Mouse (Mus musculus) kidney, adult 2 months (tissue): ENCODE data around the gene Capza3. TPM values are rescaled to one million over a fixed set of nuclear protein-coding genes. Genes with fewer than 3 reads are reported as not detected.

ENCODE experiments used
- DNase-seq: peaks from one replicate; pipeline ENCODE4 v3.0.0; 2021
- H3K27ac ChIP-seq: fragments of 200-500 bp; 2 replicates; pipeline ENCODE4 v1.5.1; 2012; ENCODE audit warnings: low read depth, low read length, control low read depth, inconsistent platforms; ENCODE audit not compliant: insufficient read depth
- H3K27me3 ChIP-seq: fragments of 200-500 bp; replicated peaks from 2 replicates; pipeline ENCODE4 v1.6.1; 2012; ENCODE audit warnings: mild to moderate bottlenecking, moderate library complexity, low read length, inconsistent platforms; ENCODE audit not compliant: control insufficient read depth, insufficient read depth
- H3K36me3 ChIP-seq: fragments of 200-500 bp; 2 replicates; pipeline ENCODE4 v1.6.1; 2012; ENCODE audit warnings: mild to moderate bottlenecking, moderate library complexity, low read length, inconsistent platforms; ENCODE audit not compliant: control insufficient read depth, insufficient read depth
- H3K4me1 ChIP-seq: fragments of 200-500 bp; 2 replicates; pipeline ENCODE4 v1.6.1; 2011; ENCODE audit warnings: low read length; ENCODE audit not compliant: control insufficient read depth, insufficient read depth
- H3K4me3 ChIP-seq: fragments of 200-500 bp; 2 replicates; pipeline ENCODE4 v1.5.1; 2011; ENCODE audit warnings: mild to moderate bottlenecking, low read depth, low read length, control low read depth; ENCODE audit not compliant: insufficient read depth
- CTCF ChIP-seq: fragments of 200-500 bp; conservative IDR thresholded peaks from 2 replicates; pipeline ENCODE4 v1.5.1; 2011; ENCODE audit warnings: low read depth, mild to moderate bottlenecking, control low read depth, low read length, moderate library complexity, mixed read lengths; ENCODE audit not compliant: insufficient read depth, insufficient read length
- POLR2A ChIP-seq: fragments of 200-500 bp; IDR thresholded peaks from one replicate; pipeline ENCODE4 v1.6.1; 2011; ENCODE audit warnings: low read depth, low read length, control low read depth
- WGBS: fragments of 180-500 bp; shearing (Covaris S2); methylation state at CpG from one replicate; pipeline ENCODE4 v1.1.7; 2018; 5-methylcytosine and 5-hydroxymethylcytosine counted together
- polyA plus RNA-seq: library from polyadenylated mRNA; depleted of rRNA; stranded (reverse); fragments of >200 nt; gene quantifications from 2 replicates; pipeline ENCODE4 v1.2.3, GENCODE M21; 2012; rRNA removed

The Capza3 gene
- polyA plus RNA-seq: 0.07 TPM in 1 of 2 replicates, not detected in the other

GRCm38 (mm10) chr6:140040952-140041351, at the start of gene Capza3:
Capza3 (plus strand) TSS chr6:140041252.
- no peak within 1 kb of the TSS for H3K27ac ChIP-seq
- no peaks in the 10 kb centered on the region for H3K27me3 ChIP-seq
- H3K4me3 ChIP-seq: no peak within 1 kb of the TSS
- no peaks in the 10 kb centered on the region for H3K36me3 ChIP-seq
- WGBS: 98% methylated on average over 7 of the region's 7 CpGs
- no peaks in the 10 kb centered on the region for H3K4me1 ChIP-seq
- TF ChIP-seq CTCF (no peak), POLR2A (no peak)
- DNase-seq: no peak

GRCm38 (mm10) chr6:140005181-140005580, 35.9 kb upstream of the Capza3 start:
- Histone ChIP-seq H3K27me3 (no peaks in the 10 kb centered on the region), H3K36me3 (no peaks in the 10 kb centered on the region), H3K4me1 (no peaks in the 10 kb centered on the region), H3K4me3 (no peak overlapping the region), H3K27ac (no peak overlapping the region)
- WGBS: 82% methylated on average over 3 of the region's 3 CpGs
- no peak for DNase-seq
- TF ChIP-seq CTCF (0 out of 2 replicates have a peak, but pooled peaks have one; percentile 14), POLR2A (no peak)

- Histone ChIP-seq H3K4me3 (no peak overlapping the region), H3K4me1 (no peaks in the 10 kb centered on the region), H3K27ac (no peak overlapping the region), H3K27me3 (no peaks in the 10 kb centered on the region), H3K36me3 (no peaks in the 10 kb centered on the region)
- no peak for DNase-seq
- 85% methylated on average over 7 of the region's 7 CpGs for WGBS
- TF ChIP-seq CTCF: no peak
Observed at GRCm38 (mm10) chr6:140024404-140024803, 16.6 kb upstream of the Capza3 start.

- Histone ChIP-seq H3K27me3 (no peaks in the 10 kb centered on the region), H3K27ac (no peak within 1 kb of the TSS), H3K36me3 (no peaks in the 10 kb centered on the region), H3K4me1 (no peaks in the 10 kb centered on the region), H3K4me3 (no peak within 1 kb of the TSS)
- TF ChIP-seq POLR2A (no peak), CTCF (no peak)
- no peak for DNase-seq
- 83% methylated on average over 5 of the region's 5 CpGs for whole genome bisulfite sequencing
Observed at GRCm38 (mm10) chr6:140041357-140041756, 305 bp downstream of the Capza3 start, which contains the start of gene Plcz1. Plcz1 (minus strand) TSS chr6:140041457.

DNA sequence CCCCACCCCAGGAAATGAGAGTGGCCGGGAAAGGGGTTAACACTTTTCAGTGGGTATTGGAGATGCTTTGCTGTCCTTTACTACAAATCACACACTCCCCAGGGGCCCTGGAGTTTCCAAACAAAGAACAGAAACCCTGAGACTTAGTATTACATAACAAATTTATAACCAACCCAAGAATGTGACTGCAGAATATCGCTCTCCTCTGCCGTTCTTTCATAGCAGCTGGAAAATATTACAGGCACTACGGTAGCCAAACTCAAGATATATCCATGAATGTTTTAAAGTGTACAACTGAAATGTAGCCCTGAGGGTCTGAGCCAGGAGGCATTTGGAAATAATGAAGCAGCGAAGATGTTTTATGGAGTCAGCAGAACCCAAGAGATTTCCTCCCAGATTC, 10.4 kb downstream of the Capza3 start:
- no peaks in the 10 kb centered on the region for H3K27me3 ChIP-seq
- no peaks in the 10 kb centered on the region for H3K36me3 ChIP-seq
- H3K27ac ChIP-seq: no peak overlapping the region
- peak; percentile 24 for DNase-seq
- no peaks in the 10 kb centered on the region for H3K4me1 ChIP-seq
- TF ChIP-seq POLR2A: no peak
- no peak for TF ChIP-seq CTCF
- H3K4me3 ChIP-seq: no peak overlapping the region
- 63% methylated on average over 5 of the region's 5 CpGs for WGBS

- DNase-seq: no peak
Observed at GRCm38 (mm10) chr6:140054271-140054928, 13.3 kb downstream of the Capza3 start.

DNA sequence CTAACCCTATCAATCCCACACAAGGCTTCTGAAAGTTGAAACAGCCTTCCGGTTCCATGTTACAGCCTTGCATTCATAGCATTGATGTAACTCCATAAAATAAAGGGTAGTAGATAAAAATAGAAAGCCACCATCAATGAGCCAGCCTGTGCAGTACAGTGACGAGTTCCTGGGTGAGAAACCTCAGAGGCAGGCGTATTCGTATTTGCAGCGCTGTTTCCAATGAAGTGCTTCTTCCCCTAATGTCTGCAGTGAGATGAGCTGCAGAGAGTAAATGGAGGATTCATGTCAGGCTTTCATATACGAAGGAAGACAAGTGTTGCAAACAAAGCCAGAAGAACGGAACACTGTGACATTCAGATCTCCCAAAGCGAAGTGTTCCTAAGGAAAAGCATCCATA, 28.1 kb downstream of the Capza3 start:
- no peaks in the 10 kb centered on the region for H3K4me1 ChIP-seq
- no peak overlapping the region for H3K4me3 ChIP-seq
- TF ChIP-seq POLR2A (no peak), CTCF (no peak)
- no peak for DNase-seq
- WGBS: 89% methylated on average over 8 of the region's 8 CpGs
- H3K36me3 ChIP-seq: no peaks in the 10 kb centered on the region
- H3K27ac ChIP-seq: no peak overlapping the region
- H3K27me3 ChIP-seq: no peaks in the 10 kb centered on the region

More at GRCm38 (mm10) chr6:140054271-140054928, 13.3 kb downstream of the Capza3 start:
- 78% methylated on average over 5 of the region's 5 CpGs for WGBS
- no peak overlapping the region for H3K4me3 ChIP-seq
- no peaks in the 10 kb centered on the region for H3K4me1 ChIP-seq
- no peaks in the 10 kb centered on the region for H3K36me3 ChIP-seq
- no peaks in the 10 kb centered on the region for H3K27me3 ChIP-seq
- H3K27ac ChIP-seq: no peak overlapping the region
- TF ChIP-seq CTCF (no peak), POLR2A (no peak)
